Mouse (Mus musculus): ENCODE results near the gene Fam47e. TPM values are rescaled to one million over a fixed set of nuclear protein-coding genes. Genes with fewer than 3 reads are reported as not detected.

Gene Fam47e
- polyA plus RNA-seq (2012; rRNA removed) = 0.05 TPM in 1 of 2 replicates, not detected in the other

DNA sequence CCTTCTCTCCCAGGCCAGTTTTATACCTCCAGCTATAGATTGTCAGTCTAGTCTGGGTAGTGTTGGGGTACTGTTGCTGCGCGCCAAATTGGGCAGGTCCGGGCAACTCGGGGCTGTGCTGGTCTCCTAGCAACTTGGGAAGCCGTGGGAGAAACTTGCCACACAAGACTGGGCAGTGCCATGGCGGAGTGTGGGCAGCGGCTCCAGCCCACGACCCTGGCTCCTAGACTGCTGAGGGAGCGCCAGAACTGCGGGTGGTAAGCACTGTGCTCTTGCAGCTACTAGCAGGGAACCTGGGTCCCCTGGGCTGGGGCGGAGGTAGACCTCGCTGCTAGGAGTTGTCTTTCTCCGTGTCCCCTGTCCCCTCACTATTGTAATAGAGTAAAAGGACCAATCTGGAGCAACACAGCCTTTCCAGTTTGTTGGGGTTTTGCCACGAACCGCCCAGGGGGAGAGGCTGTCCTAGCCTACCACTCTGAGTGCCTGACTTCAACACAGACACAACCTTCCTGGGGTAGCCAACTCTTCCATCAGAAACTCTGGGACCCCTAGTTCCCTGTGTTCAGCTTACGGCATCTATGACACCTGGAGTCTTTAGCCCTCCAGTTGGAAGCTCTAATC lies at the start of gene Fam47e:
Fam47e (plus strand) TSS at position 179 of the 621 bp plus-strand sequence.

DNA sequence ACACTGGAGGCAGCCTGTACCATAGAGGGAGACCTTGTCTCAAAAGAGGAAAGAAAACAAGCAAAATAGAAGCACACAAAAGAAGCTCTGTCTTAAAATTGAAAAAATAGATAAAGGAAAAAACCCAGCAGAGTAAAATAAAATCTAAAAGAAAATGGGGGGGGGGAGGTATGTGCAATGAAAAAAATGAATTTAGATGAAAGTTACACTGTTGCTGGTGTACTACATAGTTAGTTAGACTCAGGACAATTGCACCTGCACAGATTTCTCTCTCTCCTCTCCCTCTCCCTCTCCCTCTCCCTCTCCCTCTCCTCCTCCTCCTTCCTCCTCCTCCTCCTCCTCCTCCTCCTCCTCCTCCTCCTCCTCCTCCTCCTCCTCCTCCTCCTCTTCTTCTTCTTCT lies 48.1 kb upstream of the Fam47e start, which contains the start of gene Scarb2:
Scarb2 (minus strand) TSS at position 101 of the 400 bp plus-strand sequence.

DNA sequence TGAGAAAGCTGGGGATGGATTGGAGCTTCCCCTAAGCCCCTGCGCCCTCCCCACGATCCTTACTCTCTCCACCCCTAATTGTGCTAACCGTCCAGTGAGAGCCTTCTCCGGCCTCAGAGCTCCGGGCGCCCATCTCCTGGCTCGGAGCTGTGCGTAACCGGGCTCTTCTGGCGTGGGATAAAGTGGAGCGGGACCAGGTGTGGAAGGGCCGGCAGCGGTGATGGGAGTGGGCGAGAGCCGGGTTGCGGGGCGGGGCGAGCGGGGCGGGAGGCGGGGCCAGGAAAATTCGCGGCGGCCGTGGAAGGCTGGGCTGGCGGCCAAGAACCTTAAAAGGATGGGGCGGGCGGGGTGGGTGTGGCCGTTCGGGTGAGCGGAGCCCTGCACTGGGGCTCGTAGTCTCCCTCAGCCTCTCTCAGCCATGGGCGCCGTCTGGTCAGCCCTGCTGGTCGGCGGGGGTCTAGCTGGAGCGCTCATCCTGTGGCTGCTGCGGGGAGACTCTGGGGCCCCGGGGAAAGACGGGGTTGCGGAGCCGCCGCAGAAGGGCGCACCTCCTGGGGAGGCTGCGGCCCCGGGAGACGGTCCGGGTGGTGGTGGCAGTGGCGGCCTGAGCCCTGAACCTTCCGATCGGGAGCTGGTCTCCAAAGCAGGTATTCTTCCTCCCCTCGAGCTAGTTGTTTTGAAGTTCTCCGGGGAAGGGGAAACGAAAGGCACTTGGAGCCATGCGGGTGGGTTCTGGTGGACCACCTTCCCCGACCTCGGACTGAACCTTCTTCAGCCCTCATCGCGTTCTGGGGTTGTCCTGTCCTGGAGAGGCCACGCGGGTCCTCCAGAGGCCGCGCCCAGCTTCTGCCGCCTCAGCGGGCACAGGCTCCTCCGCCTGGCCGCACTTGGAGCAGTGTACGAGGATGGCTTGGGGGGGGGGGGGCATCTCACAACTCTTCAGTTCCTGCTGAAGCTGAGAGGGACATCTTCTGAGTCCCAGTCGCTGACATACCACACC lies 48.1 kb downstream of the Fam47e start, which contains the start of gene Stbd1:
Stbd1 (plus strand) TSS at position 351 of the 1,000 bp plus-strand sequence.

Other genes with a start within 250 kb of the Fam47e start
- gene Sdad1, start 244.6 kb upstream of the Fam47e start, polyA plus RNA-seq (2012; rRNA removed) = 29.8 and 30.7 TPM in 2 replicates
- not detected in 2 replicates for gene Cxcl9, start 227.0 kb upstream of the Fam47e start, polyA plus RNA-seq (2012; rRNA removed)
- 2.5 and 4.2 TPM in 2 replicates for gene Art3, start 223.2 kb upstream of the Fam47e start, polyA plus RNA-seq (2012; rRNA removed)
- 0.63 and 0.65 TPM in 2 replicates for gene Cxcl10, start 206.2 kb upstream of the Fam47e start, polyA plus RNA-seq (2012; rRNA removed)
- 46.9 and 62.7 TPM in 2 replicates for gene Nup54, start 119.8 kb upstream of the Fam47e start, polyA plus RNA-seq (2012; rRNA removed)
- 29.1 and 30.3 TPM in 2 replicates for gene Scarb2, start 48.2 kb upstream of the Fam47e start, polyA plus RNA-seq (2012; rRNA removed)
- 5.0 and 6.1 TPM in 2 replicates for gene Stbd1, start 48.0 kb downstream of the Fam47e start, polyA plus RNA-seq (2012; rRNA removed)
- 1.2 and 1.6 TPM in 2 replicates for gene Ccdc158, start 120.2 kb downstream of the Fam47e start, polyA plus RNA-seq (2012; rRNA removed)
- gene Shroom3, start 128.4 kb downstream of the Fam47e start, polyA plus RNA-seq (2012; rRNA removed) = 11.6 and 14.4 TPM in 2 replicates